9 mouse cellular contexts compared by ENCODE assay signal in genomic region chr11:40755968-40756367, GRCm38 (mm10). TPM values are rescaled to one million over a fixed set of nuclear protein-coding genes. Genes with fewer than 3 reads are reported as not detected.
A peak's percentile ranks its signal among the peaks of the same experiment; 100 is the strongest.
DNase-seq lines count a peak whose midpoint lies in the region; ATAC-seq and TF ChIP-seq lines count a peak whose summit lies in the region.
"Had no signal": no experiment of that assay in that cellular context is flagged by ENCODE, and none has a peak within 500 bp of the region (broad histone marks: within the 10 kb centered on the region; RNA-seq: fewer than 3 reads in every experiment).

No protein-coding gene starts in this region.

- no peak overlapping the region for H3K4me3 ChIP-seq in heart, adult 2 months
- H3K4me3 ChIP-seq in lung, postnatal 0 days (ENCODE audit: low read depth, low read length): no peak overlapping the region
- peak overlapping the region; percentile 75 for H3K4me3 ChIP-seq in forebrain, embryonic 15.5 days
- no peak overlapping the region for H3K4me3 ChIP-seq in macrophage (ENCODE audit: inconsistent target)

- WGBS in heart, adult 2 months: 91% methylated on average over 8 of the region's 8 CpGs
- 94% methylated on average over 8 of the region's 8 CpGs for WGBS in lung, postnatal 0 days
- WGBS in forebrain, embryonic 15.5 days: 85% methylated on average over 8 of the region's 8 CpGs
- 96% methylated on average over 8 of the region's 8 CpGs for WGBS in macrophage (ENCODE audit: missing documents)

- H3K9me3 ChIP-seq in lung, postnatal 0 days (ENCODE audit: low read length): no peaks in the 10 kb centered on the region
- no peaks in the 10 kb centered on the region for H3K9me3 ChIP-seq in forebrain, embryonic 15.5 days

- TF ChIP-seq EP300 in heart, adult 2 months (IDR thresholded peaks at IDR 0.05; ENCODE audit: insufficient read depth, low read depth, low read length): no peak
- no peak for TF ChIP-seq EP300 in lung, postnatal 0 days (IDR thresholded peaks at IDR 0.05)

- H3K27me3 ChIP-seq in heart, adult 2 months (ENCODE audit: control insufficient read depth, insufficient read depth, low read length): no peaks in the 10 kb centered on the region
- no peaks in the 10 kb centered on the region for H3K27me3 ChIP-seq in lung, postnatal 0 days (replicated peaks; ENCODE audit: insufficient read depth, low read length)
- no peaks in the 10 kb centered on the region for H3K27me3 ChIP-seq in forebrain, embryonic 15.5 days

- peak overlapping the region; percentile 91; the same call in 1 of the 2 replicates for H3K4me2 ChIP-seq in lung, postnatal 0 days (replicated peaks; ENCODE audit: low read depth, low read length)
- peak overlapping the region; percentile 88 for H3K4me2 ChIP-seq in forebrain, embryonic 15.5 days (replicated peaks)

- no peak for DNase-seq in heart, adult 2 months
- DNase-seq in heart, postnatal 25 days (ENCODE audit: low spot score): no peak
- DNase-seq in lung, postnatal 0 days (ENCODE audit: low spot score): no peak
- DNase-seq in lung, adult 18-20 months: no peak
- no peak for DNase-seq in embryo, embryonic 10.5 days (ENCODE audit: low spot score)
- DNase-seq in right cerebral cortex, adult 18-20 months: no peak
- DNase-seq: lung, postnatal 14 days had no signal

- H3K79me2 ChIP-seq in heart, adult 2 months (replicated peaks; ENCODE audit: control insufficient read depth, insufficient read depth, low read length): no peaks in the 10 kb centered on the region
- peaks cover 29% of the 10 kb centered on the region for H3K79me2 ChIP-seq in macrophage (ENCODE audit: inconsistent target)

- intact Hi-C loops in heart, adult 2 months (cut with DNase I): loop anchor here (1.0 to 2.0 kb wide), 2 partner anchors 23 to 64 kb away; partner anchors contain the start of genes Hmmr and Nudcd2
- intact Hi-C loops in heart, postnatal 25 days (cut with DNase I): loop anchor here (2.0 kb wide), 2 partner anchors 21 to 63 kb away; no protein-coding TSS in a partner anchor

- peaks cover 24% of the 10 kb centered on the region for H3K36me3 ChIP-seq in heart, adult 2 months (ENCODE audit: control insufficient read depth, insufficient read depth, low read length)
- H3K36me3 ChIP-seq in lung, postnatal 0 days (ENCODE audit: insufficient read depth, low read length): 0 out of 2 replicates have a peak, but pooled peaks cover 2% of the 10 kb centered on the region
- H3K36me3 ChIP-seq in forebrain, embryonic 15.5 days: no peaks in the 10 kb centered on the region
- peaks cover 13% of the 10 kb centered on the region for H3K36me3 ChIP-seq in macrophage (ENCODE audit: inconsistent target)

- H3K27ac ChIP-seq in heart, adult 2 months: peak overlapping the region; percentile 77
- no peak overlapping the region for H3K27ac ChIP-seq in lung, postnatal 0 days (ENCODE audit: low read length)
- 0 out of 2 replicates have a peak overlapping the region, but pooled peaks have one; percentile 4 for H3K27ac ChIP-seq in forebrain, embryonic 15.5 days (replicated peaks)
- peak overlapping the region; percentile 84 for H3K27ac ChIP-seq in macrophage

- no peak overlapping the region for H3K9ac ChIP-seq in heart, adult 2 months (ENCODE audit: low read depth, low read length)
- no peak overlapping the region for H3K9ac ChIP-seq in lung, postnatal 0 days (replicated peaks; ENCODE audit: low read depth)
- no peak overlapping the region for H3K9ac ChIP-seq in forebrain, embryonic 15.5 days (replicated peaks)

- TF ChIP-seq CTCF in heart, adult 2 months (IDR thresholded peaks at IDR 0.05): no peak
- TF ChIP-seq CTCF in lung, postnatal 0 days (IDR thresholded peaks at IDR 0.05): no peak

- TF ChIP-seq POLR2A in heart, adult 2 months (IDR thresholded peaks at IDR 0.05; ENCODE audit: insufficient read depth, low read depth, low read length): no peak

- H3K4me1 ChIP-seq in heart, adult 2 months (ENCODE audit: control insufficient read depth, insufficient read depth, low read length): peaks cover 1% of the 10 kb centered on the region
- H3K4me1 ChIP-seq in lung, postnatal 0 days (ENCODE audit: insufficient read depth, low read depth, low read length): no peaks in the 10 kb centered on the region
- H3K4me1 ChIP-seq in forebrain, embryonic 15.5 days: peaks cover 13% of the 10 kb centered on the region

- no peak for ATAC-seq in lung, postnatal 0 days
- ATAC-seq in forebrain, embryonic 15.5 days (replicated peaks): no peak

RNA-seq across cellular contexts. Expression of gene Ccng1, which starts 0.9 kb away (rescaled TPM):
- 100 to 1,000 TPM; 428 to 489 TPM for total RNA-seq in heart, adult 2 months (2021)
- polyA plus RNA-seq in heart, adult 2 months (2012; rRNA removed): 137 and 314 TPM in 2 replicates
- total RNA-seq in heart, postnatal 25 days (2021): 100 to 1,000 TPM; 440 to 448 TPM
- 26.2 and 32.2 TPM in 2 replicates for polyA plus RNA-seq in lung, postnatal 0 days (2015; fragmentation: Nextera tagmentation; extraction: Ambion mirVana)
- 28.8 and 30.5 TPM in 2 replicates for polyA plus RNA-seq in forebrain, embryonic 15.5 days (2015; fragmentation: Nextera tagmentation; extraction: Ambion mirVana)
- total RNA-seq in macrophage (2018; cell fraction: chromatin; rRNA removed): 10 to 100 TPM in 19 of 26 experiments, 1 to 10 TPM in 7; 5.9 to 64.3 (median 19.1) TPM
- 100 to 1,000 TPM; 116 to 190 (median 161) TPM for total RNA-seq in macrophage (2018; cell fraction: cytosol; rRNA removed)
- 100 to 1,000 TPM in 2 of 26 experiments, 10 to 100 TPM in 24; 18.2 to 114 (median 49.1) TPM for total RNA-seq in macrophage (2018; cell fraction: nucleus; rRNA removed)
- 131 to 159 TPM (median 149 TPM) in 3 replicates for polyA plus RNA-seq in macrophage (2018)

RNA-seq across cellular contexts. Expression of gene Nudcd2, which starts 22.5 kb away (rescaled TPM):
- total RNA-seq in heart, adult 2 months (2021): 10 to 100 TPM; 14.4 to 14.7 TPM
- polyA plus RNA-seq in heart, adult 2 months (2012; rRNA removed): 3.6 and 10.7 TPM in 2 replicates
- total RNA-seq in heart, postnatal 25 days (2021): 10 to 100 TPM; 13.2 to 16.2 TPM
- polyA plus RNA-seq in lung, postnatal 0 days (2015; fragmentation: Nextera tagmentation; extraction: Ambion mirVana): 55.2 and 60.7 TPM in 2 replicates
- polyA plus RNA-seq in forebrain, embryonic 15.5 days (2015; fragmentation: Nextera tagmentation; extraction: Ambion mirVana): 78.7 and 80.2 TPM in 2 replicates
- 10 to 100 TPM in 19 of 26 experiments, 1 to 10 TPM in 7; 3.3 to 55.8 (median 18.0) TPM for total RNA-seq in macrophage (2018; cell fraction: chromatin; rRNA removed)
- 10 to 100 TPM; 19.9 to 45.8 (median 28.3) TPM for total RNA-seq in macrophage (2018; cell fraction: cytosol; rRNA removed)
- total RNA-seq in macrophage (2018; cell fraction: nucleus; rRNA removed): 10 to 100 TPM in 22 of 26 experiments, 1 to 10 TPM in 4; 6.1 to 48.9 (median 15.6) TPM
- polyA plus RNA-seq in macrophage (2018): 35.8 to 54.5 TPM (median 53.0 TPM) in 3 replicates

RNA-seq across cellular contexts. Expression of gene Hmmr, which starts 22.7 kb away (rescaled TPM):
- total RNA-seq in heart, adult 2 months (2021): under 1 TPM; 0.13 to 0.20 TPM
- polyA plus RNA-seq in heart, adult 2 months (2012; rRNA removed): 0.18 and 0.21 TPM in 2 replicates
- under 1 TPM; 0.36 to 0.44 TPM for total RNA-seq in heart, postnatal 25 days (2021)
- polyA plus RNA-seq in lung, postnatal 0 days (2015; fragmentation: Nextera tagmentation; extraction: Ambion mirVana): 1.5 and 2.9 TPM in 2 replicates
- polyA plus RNA-seq in forebrain, embryonic 15.5 days (2015; fragmentation: Nextera tagmentation; extraction: Ambion mirVana): 18.2 and 21.0 TPM in 2 replicates
- 10 to 100 TPM in 1 of 26 experiments, 1 to 10 TPM in 15, under 1 TPM in 8, not detected in 2; 0.33 to 13.5 (median 1.5) TPM for total RNA-seq in macrophage (2018; cell fraction: chromatin; rRNA removed)
- 1 to 10 TPM in 14 of 26 experiments, under 1 TPM in 12; 0.38 to 5.5 (median 1.4) TPM for total RNA-seq in macrophage (2018; cell fraction: cytosol; rRNA removed)
- 1 to 10 TPM in 11 of 26 experiments, under 1 TPM in 15; 0.23 to 6.2 (median 0.91) TPM for total RNA-seq in macrophage (2018; cell fraction: nucleus; rRNA removed)
- polyA plus RNA-seq in macrophage (2018): 0.32 to 7.1 TPM (median 3.3 TPM) in 3 replicates
